Comparison of ENCODE assay signal across 1 mouse cellular context in genomic region chr17:46243624-46244023, GRCm38 (mm10).
TF ChIP-seq lines count a peak whose summit lies in the region.

No protein-coding gene starts in this region.

TF ChIP-seq in MEL, 35 proteins besides CTCF, POLR2A, EP300 and RAD21 (continued from another document):
- no peak for TF ChIP-seq JUND (IDR thresholded peaks at IDR 0.05; ENCODE audit: low read depth, low read length)
- TF ChIP-seq BHLHE40 (IDR thresholded peaks at IDR 0.05; ENCODE audit: borderline replicate concordance, low read depth, low read length) = no peak
- TF ChIP-seq SMC3 (IDR thresholded peaks at IDR 0.05; ENCODE audit: low read depth, low read length) = no peak
- TF ChIP-seq POLR2AphosphoS2 (IDR thresholded peaks at IDR 0.05; ENCODE audit: low read length) = peak; percentile 10; the same call in 1 of the 2 replicates
- peak; percentile 17 for TF ChIP-seq ZMIZ1 (IDR thresholded peaks at IDR 0.05; ENCODE audit: low read depth, low read length)
- TF ChIP-seq MAFK (IDR thresholded peaks at IDR 0.05; ENCODE audit: borderline replicate concordance, low read depth, low read length) = no peak
- TF ChIP-seq NELFE (IDR thresholded peaks at IDR 0.05; ENCODE audit: low read depth, low read length) = no peak
- TF ChIP-seq MYC (IDR thresholded peaks at IDR 0.05; ENCODE audit: low read depth, low read length) = no peak
TF ChIP-seq in MEL: peak in this region for 2.
